Mouse (Mus musculus) brain, embryonic 14.5 days (tissue): ENCODE measurements around the gene Slc35b2. TPM values are rescaled to one million over a fixed set of nuclear protein-coding genes. Genes with fewer than 3 reads are reported as not detected.

Experiments used
- DNase-seq: peaks from one replicate; pipeline ENCODE4 v3.0.0-alpha.2; 2011; ENCODE audit warnings: low read depth
- CTCF ChIP-seq: fragments of 200-500 bp; IDR thresholded peaks from 2 replicates; pipeline ENCODE4 v1.5.1; 2012; ENCODE audit warnings: inconsistent platforms, mild to moderate bottlenecking, moderate library complexity, borderline replicate concordance; ENCODE audit not compliant: insufficient read depth, insufficient read length; ENCODE audit errors: extremely low read depth
- POLR2A ChIP-seq: fragments of 200-500 bp; IDR thresholded peaks from 2 replicates; pipeline ENCODE4 v1.6.1; 2012; ENCODE audit warnings: mild to moderate bottlenecking, inconsistent platforms, borderline replicate concordance; ENCODE audit not compliant: poor library complexity, insufficient read depth, insufficient read length, severe bottlenecking; ENCODE audit errors: extremely low read depth
- polyA plus RNA-seq: library from polyadenylated mRNA; depleted of rRNA; stranded (reverse); fragments of >200 nt; gene quantifications from 2 replicates; pipeline ENCODE4 v1.2.3, GENCODE M21; 2012

Slc35b2 gene
- polyA plus RNA-seq, 1 experiment, result 79.5 TPM

- DNase-seq, result peak; percentile 99
- TF ChIP-seq CTCF, result no peak
- peak; percentile 98; the same call in 1 of the 2 replicates for TF ChIP-seq POLR2A
Measured at GRCm38 (mm10) chr17:45573087-45573779, 9.6 kb downstream of the Slc35b2 start, which contains the start of gene Hsp90ab1. Gene Hsp90ab1, minus strand, starts transcription at chr17:45573271.

- DNase-seq, result peak; percentile 99
- TF ChIP-seq POLR2A (no peak), CTCF (no peak)
Measured at GRCm38 (mm10) chr17:45573780-45574123, 10.1 kb downstream of the Slc35b2 start.

- TF ChIP-seq CTCF (no peak), POLR2A (0 out of 2 replicates have a peak, but pooled peaks have one; percentile 23)
- DNase-seq, result peak; percentile 90
Measured at GRCm38 (mm10) chr17:45574129-45574761, 10.6 kb downstream of the Slc35b2 start.

- TF ChIP-seq CTCF, result no peak
- TF ChIP-seq POLR2A, result no peak
- no peak for DNase-seq
Measured at GRCm38 (mm10) chr17:45575123-45575897, 11.6 kb downstream of the Slc35b2 start.

GRCm38 (mm10) chr17:45578242-45578641, 14.6 kb downstream of the Slc35b2 start:
- TF ChIP-seq POLR2A (no peak), CTCF (no peak)
- no peak for DNase-seq

GRCm38 (mm10) chr17:45578843-45579242, 15.2 kb downstream of the Slc35b2 start:
- TF ChIP-seq CTCF (peak; percentile 26; the same call in 1 of the 2 replicates), POLR2A (no peak)
- DNase-seq, result no peak

- no peak for DNase-seq
- TF ChIP-seq POLR2A, result no peak
- no peak for TF ChIP-seq CTCF
Measured at GRCm38 (mm10) chr17:45579554-45579953, 15.9 kb downstream of the Slc35b2 start.

GRCm38 (mm10) chr17:45580958-45581477, 17.3 kb downstream of the Slc35b2 start:
- no peak for TF ChIP-seq POLR2A
- TF ChIP-seq CTCF, result no peak

GRCm38 (mm10) chr17:45581567-45581983, 17.9 kb downstream of the Slc35b2 start:
- peak; percentile 82; the same call in 1 of the 2 replicates for TF ChIP-seq CTCF
- no peak for TF ChIP-seq POLR2A
- DNase-seq, result peak; percentile 87

More at GRCm38 (mm10) chr17:45580958-45581477, 17.3 kb downstream of the Slc35b2 start:
- no peak for DNase-seq

- TF ChIP-seq CTCF (no peak), POLR2A (no peak)
- no peak for DNase-seq
Measured at GRCm38 (mm10) chr17:45582188-45582587, 18.5 kb downstream of the Slc35b2 start.
